Mouse (Mus musculus) myocyte (in vitro differentiated cells): ENCODE data around the gene Micu1. TPM values are rescaled to one million over a fixed set of nuclear protein-coding genes. Genes with fewer than 3 reads are reported as not detected.

ENCODE experiments used
- H3K27me3 ChIP-seq: one replicate; pipeline ENCODE4 v1.6.1; 2011; ENCODE audit not compliant: control insufficient read depth, insufficient read depth, insufficient read length
- H3K36me3 ChIP-seq: one replicate; pipeline ENCODE4 v1.6.1; 2011; ENCODE audit not compliant: control insufficient read depth, insufficient read depth
- H3K4me2 ChIP-seq: one replicate; pipeline ENCODE4 v1.6.1; 2011; ENCODE audit warnings: low read depth, control low read depth
- H3K4me3 ChIP-seq: one replicate; pipeline ENCODE4 v1.5.1; 2011; ENCODE audit warnings: mild to moderate bottlenecking, control low read depth, moderate library complexity
- H3K79me2 ChIP-seq: one replicate; pipeline ENCODE4 v1.6.1; 2011; ENCODE audit not compliant: control insufficient read depth, insufficient read depth
- H3ac ChIP-seq: one replicate; pipeline ENCODE4 v1.6.1; 2011; ENCODE audit not compliant: control insufficient read depth, insufficient read length
- CEBPB ChIP-seq: IDR thresholded peaks from 2 replicates; pipeline ENCODE4 v1.6.1; 2011; ENCODE audit warnings: mild to moderate bottlenecking, moderate library complexity; ENCODE audit not compliant: poor library complexity, insufficient read depth, severe bottlenecking
- E2F4 ChIP-seq: IDR thresholded peaks from one replicate; pipeline ENCODE4 v1.6.1; 2011; ENCODE audit warnings: mild to moderate bottlenecking, control low read depth, moderate library complexity; ENCODE audit not compliant: insufficient read depth
- MAX ChIP-seq: IDR thresholded peaks from one replicate; pipeline ENCODE4 v1.6.1; 2011; ENCODE audit warnings: low read depth, mild to moderate bottlenecking, control low read depth
- MYOD1 ChIP-seq, 3 experiments: IDR thresholded peaks; one replicate each; pipeline ENCODE4 v1.6.1; 2011; ENCODE audit warnings: control low read depth in 2 of 3, low read depth in 2 of 3, mild to moderate bottlenecking in 2 of 3, moderate library complexity in 1 of 3; ENCODE audit not compliant: insufficient read length in 2 of 3, control insufficient read depth in 1 of 3
- MYOG ChIP-seq, 3 experiments: IDR thresholded peaks; one replicate each; pipeline ENCODE4 v1.6.1; 2011; ENCODE audit warnings: control low read depth in 2 of 3, low read depth in 2 of 3, mild to moderate bottlenecking in 2 of 3; ENCODE audit not compliant: insufficient read length in 2 of 3, control insufficient read depth in 1 of 3, insufficient read depth in 1 of 3
- POLR2A ChIP-seq: IDR thresholded peaks from one replicate; pipeline ENCODE4 v1.6.1; 2011; ENCODE audit warnings: low read depth, mild to moderate bottlenecking, control low read depth, moderate library complexity; ENCODE audit not compliant: insufficient read length
- POLR2AphosphoS2 ChIP-seq: IDR thresholded peaks from one replicate; pipeline ENCODE4 v1.6.1; 2011; ENCODE audit warnings: low read depth, control low read depth; ENCODE audit not compliant: insufficient read length
- REST ChIP-seq: IDR thresholded peaks from one replicate; pipeline ENCODE4 v1.6.1; 2011; ENCODE audit warnings: mild to moderate bottlenecking, control low read depth, moderate library complexity; ENCODE audit not compliant: insufficient read depth, insufficient read length
- SRF ChIP-seq: IDR thresholded peaks from one replicate; pipeline ENCODE4 v1.6.1; 2011; ENCODE audit warnings: low read depth; ENCODE audit not compliant: control insufficient read depth, insufficient read length
- TCF12 ChIP-seq: IDR thresholded peaks from one replicate; pipeline ENCODE4 v1.6.1; 2011; ENCODE audit warnings: mild to moderate bottlenecking, control low read depth; ENCODE audit not compliant: poor library complexity, insufficient read depth, severe bottlenecking
- TCF3 ChIP-seq: IDR thresholded peaks from one replicate; pipeline ENCODE4 v1.6.1; 2011; ENCODE audit warnings: low read depth, control low read depth; ENCODE audit not compliant: insufficient read length
- USF1 ChIP-seq: IDR thresholded peaks from one replicate; pipeline ENCODE4 v1.6.1; 2011; ENCODE audit warnings: low read depth, mild to moderate bottlenecking, control low read depth, moderate library complexity
- polyA plus RNA-seq: library from polyadenylated mRNA; unstranded; fragments of >200 nt; fragmentation: generic; extraction: Trizol; gene quantifications from one replicate; pipeline ENCODE4 v1.2.1, GENCODE M21; 2012; ENCODE audit warnings: missing spikeins

Gene Micu1
- polyA plus RNA-seq, 1 experiment, result 264 TPM

- H3K27me3 ChIP-seq, result no peaks in the 10 kb centered on the region
- no peaks in the 10 kb centered on the region for H3K79me2 ChIP-seq
- no peak overlapping the region for H3ac ChIP-seq
- TF ChIP-seq TCF3 (no peak), POLR2A (no peak), REST (no peak), MAX (no peak), E2F4 (no peak), POLR2AphosphoS2 (no peak), MYOD1 (IDR thresholded peaks at IDR 0.05; ENCODE audit: control insufficient read depth in 1 of 3, insufficient read length in 2 of 3, low read depth in 2 of 3) (no peak), TCF12 (no peak), SRF (no peak), CEBPB (no peak), MYOG (IDR thresholded peaks at IDR 0.05; ENCODE audit: control insufficient read depth in 1 of 3, insufficient read depth in 1 of 3, insufficient read length in 2 of 3, low read depth in 2 of 3) (no peak), USF1 (no peak)
- H3K4me2 ChIP-seq, result no peak overlapping the region
- H3K4me3 ChIP-seq, result no peak overlapping the region
- peaks cover 51% of the 10 kb centered on the region for H3K36me3 ChIP-seq
Measured at GRCm38 (mm10) chr10:59755681-59756080, 53.4 kb downstream of the Micu1 start.

GRCm38 (mm10) chr10:59756090-59756489, 53.8 kb downstream of the Micu1 start:
- H3K4me2 ChIP-seq, result no peak overlapping the region

GRCm38 (mm10) chr10:59756570-59756969, 54.3 kb downstream of the Micu1 start:
- H3ac ChIP-seq, result no peak overlapping the region
- peaks cover 48% of the 10 kb centered on the region for H3K36me3 ChIP-seq
- H3K4me2 ChIP-seq, result no peak overlapping the region
- no peaks in the 10 kb centered on the region for H3K27me3 ChIP-seq
- no peak for TF ChIP-seq TCF12
- H3K4me3 ChIP-seq, result no peak overlapping the region
- H3K79me2 ChIP-seq, result no peaks in the 10 kb centered on the region

More at GRCm38 (mm10) chr10:59756090-59756489, 53.8 kb downstream of the Micu1 start:
- Histone ChIP-seq H3ac (no peak overlapping the region), H3K36me3 (peaks cover 51% of the 10 kb centered on the region), H3K27me3 (no peaks in the 10 kb centered on the region), H3K79me2 (no peaks in the 10 kb centered on the region), H3K4me3 (no peak overlapping the region)
- no peak for TF ChIP-seq SRF
- no peak for TF ChIP-seq REST
- TF ChIP-seq TCF3, result no peak
- TF ChIP-seq MYOD1 (IDR thresholded peaks at IDR 0.05; ENCODE audit: control insufficient read depth in 1 of 3, insufficient read length in 2 of 3, low read depth in 2 of 3), result no peak
- TF ChIP-seq MAX, result no peak
- no peak for TF ChIP-seq POLR2A
- no peak for TF ChIP-seq USF1
- TF ChIP-seq MYOG (IDR thresholded peaks at IDR 0.05; ENCODE audit: control insufficient read depth in 1 of 3, insufficient read depth in 1 of 3, insufficient read length in 2 of 3, low read depth in 2 of 3), result no peak
- no peak for TF ChIP-seq POLR2AphosphoS2
- TF ChIP-seq CEBPB, result no peak
- TF ChIP-seq TCF12, result no peak
- no peak for TF ChIP-seq E2F4

GRCm38 (mm10) chr10:59764781-59765180, 62.5 kb downstream of the Micu1 start:
- no peak overlapping the region for H3K4me2 ChIP-seq
- H3K36me3 ChIP-seq, result peaks cover 35% of the 10 kb centered on the region
- H3K79me2 ChIP-seq, result no peaks in the 10 kb centered on the region
- no peak overlapping the region for H3ac ChIP-seq
- TF ChIP-seq MAX (no peak), USF1 (no peak), SRF (no peak), TCF12 (no peak), MYOD1 (IDR thresholded peaks at IDR 0.05; ENCODE audit: control insufficient read depth in 1 of 3, insufficient read length in 2 of 3, low read depth in 2 of 3) (no peak), E2F4 (no peak), MYOG (IDR thresholded peaks at IDR 0.05; ENCODE audit: control insufficient read depth in 1 of 3, insufficient read depth in 1 of 3, insufficient read length in 2 of 3, low read depth in 2 of 3) (no peak), POLR2AphosphoS2 (peak; percentile 38)
- H3K27me3 ChIP-seq, result no peaks in the 10 kb centered on the region
- H3K4me3 ChIP-seq, result no peak overlapping the region

- peaks cover 27% of the 10 kb centered on the region for H3K36me3 ChIP-seq
- H3K79me2 ChIP-seq, result no peaks in the 10 kb centered on the region
- H3ac ChIP-seq, result no peak overlapping the region
- no peaks in the 10 kb centered on the region for H3K27me3 ChIP-seq
- H3K4me2 ChIP-seq, result no peak overlapping the region
- no peak overlapping the region for H3K4me3 ChIP-seq
- TF ChIP-seq TCF3, result no peak
- no peak for TF ChIP-seq CEBPB
- no peak for TF ChIP-seq POLR2AphosphoS2
- TF ChIP-seq REST, result no peak
- no peak for TF ChIP-seq USF1
- no peak for TF ChIP-seq SRF
- no peak for TF ChIP-seq POLR2A
- no peak for TF ChIP-seq MAX
- no peak for TF ChIP-seq MYOD1 (IDR thresholded peaks at IDR 0.05; ENCODE audit: control insufficient read depth in 1 of 3, insufficient read length in 2 of 3, low read depth in 2 of 3)
- no peak for TF ChIP-seq E2F4
- TF ChIP-seq MYOG (IDR thresholded peaks at IDR 0.05; ENCODE audit: control insufficient read depth in 1 of 3, insufficient read depth in 1 of 3, insufficient read length in 2 of 3, low read depth in 2 of 3), result no peak
- no peak for TF ChIP-seq TCF12
Measured at GRCm38 (mm10) chr10:59768369-59769079, 66.2 kb downstream of the Micu1 start.
